Mouse (Mus musculus) neural tube, embryonic 10.5 days (tissue): ENCODE data around the gene Capn5.

ENCODE experiments used
- DNase-seq: peaks from one replicate; pipeline ENCODE4 v3.0.0-alpha.2; 2017; ENCODE audit warnings: low spot score; ENCODE audit errors: extremely low spot score

Capn5 gene

DNA sequence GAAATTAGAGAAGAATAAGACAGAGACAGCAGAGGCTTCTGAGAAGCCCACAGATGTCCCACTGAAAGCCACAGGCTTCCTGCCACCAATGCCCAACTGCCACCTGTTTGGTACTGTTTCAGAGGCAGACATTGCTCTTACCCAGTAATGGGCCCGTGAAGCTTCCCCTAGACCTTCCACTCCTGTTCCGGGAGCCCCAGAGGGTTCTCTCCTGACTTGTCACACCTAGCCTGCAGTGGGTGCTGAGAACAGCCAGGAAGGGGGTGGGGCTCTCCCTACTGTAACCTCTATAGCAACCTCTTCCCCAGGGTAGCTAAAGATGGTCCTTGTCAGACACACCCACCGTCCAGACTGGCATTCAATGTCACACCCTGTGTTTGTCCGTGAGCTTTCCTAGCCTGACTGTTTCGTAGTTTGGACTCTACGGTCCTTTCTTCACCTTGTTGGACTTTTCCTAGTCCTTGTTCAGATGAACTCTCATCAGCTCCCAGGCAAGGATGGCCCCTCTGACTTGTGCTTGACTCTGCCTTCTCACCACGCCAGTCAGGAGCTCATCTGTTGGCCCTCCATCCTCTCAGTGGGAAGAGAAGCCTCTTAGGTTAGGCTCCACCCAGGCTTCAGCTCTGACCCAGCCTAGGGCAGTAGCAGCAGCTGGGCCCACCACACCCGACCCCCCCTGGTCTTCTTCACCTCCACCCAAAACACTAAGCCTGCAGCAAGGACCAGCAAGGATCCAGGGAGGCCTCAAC, 1.6 kb downstream of the Capn5 start:
- no peak for DNase-seq

GRCm38 (mm10) chr7:98174883-98175755, 3.0 kb downstream of the Capn5 start:
- DNase-seq: no peak

DNA sequence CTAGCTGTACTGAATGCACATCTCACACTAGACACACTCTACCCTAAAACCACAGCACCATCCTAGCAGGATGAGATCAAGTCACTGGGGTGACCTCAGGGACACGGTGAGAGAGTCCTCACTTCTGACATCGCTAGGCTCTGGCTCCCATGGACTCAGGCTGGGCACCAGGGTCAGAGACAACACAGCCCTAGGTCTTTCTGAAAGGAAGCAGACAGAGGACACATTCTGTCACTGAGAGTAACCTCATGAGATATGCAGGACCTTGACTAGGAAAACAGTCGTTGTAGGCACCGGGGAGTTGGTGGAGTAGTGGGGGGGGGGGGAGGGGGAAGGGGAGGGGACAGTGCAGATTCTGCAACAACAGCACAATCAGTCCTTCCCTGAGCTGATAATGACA, 4.7 kb downstream of the Capn5 start:
- DNase-seq: no peak

GRCm38 (mm10) chr7:98172661-98173060, 5.4 kb downstream of the Capn5 start:
- DNase-seq: no peak

DNA sequence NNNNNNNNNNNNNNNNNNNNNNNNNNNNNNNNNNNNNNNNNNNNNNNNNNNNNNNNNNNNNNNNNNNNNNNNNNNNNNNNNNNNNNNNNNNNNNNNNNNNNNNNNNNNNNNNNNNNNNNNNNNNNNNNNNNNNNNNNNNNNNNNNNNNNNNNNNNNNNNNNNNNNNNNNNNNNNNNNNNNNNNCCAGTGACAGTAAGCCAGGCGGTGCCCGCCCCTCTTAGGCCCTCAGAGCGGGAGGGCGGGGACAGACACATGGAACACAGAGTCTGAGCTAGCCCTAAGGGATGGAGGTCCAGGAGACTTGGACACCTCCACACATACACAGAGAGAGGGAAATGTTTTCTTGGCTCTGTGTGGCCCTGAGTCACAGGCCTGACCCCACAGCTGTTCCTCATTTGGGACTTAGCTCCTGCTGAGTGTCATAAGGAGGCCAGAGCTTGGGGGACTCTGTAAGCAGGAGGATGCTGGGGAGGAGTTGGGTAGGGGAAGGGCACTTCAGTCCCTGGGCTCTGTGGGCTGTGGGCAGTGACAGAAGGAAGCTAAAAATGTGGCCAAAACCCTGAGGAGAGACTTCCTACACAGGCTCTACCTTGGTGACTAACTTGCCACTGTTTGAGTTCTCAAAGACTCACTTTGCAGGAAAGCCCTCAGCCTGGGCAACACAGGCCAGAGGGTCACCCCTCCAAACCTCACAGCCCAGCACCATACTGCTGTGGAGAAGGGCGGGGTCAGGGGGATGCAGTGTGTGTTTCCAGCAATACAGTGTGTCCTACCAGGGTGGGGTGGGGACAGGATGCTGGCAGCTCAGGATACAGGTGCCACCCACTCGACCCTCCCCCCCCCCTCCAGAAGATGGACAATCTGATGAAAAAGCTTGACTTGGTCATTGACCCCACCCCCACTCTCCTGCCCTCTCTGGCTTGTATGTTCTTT, 6.7 kb downstream of the Capn5 start:
- peak; percentile 41 for DNase-seq

- no peak for DNase-seq
Measured at GRCm38 (mm10) chr7:98164999-98165528, 13.0 kb downstream of the Capn5 start.

- no peak for DNase-seq
Measured at GRCm38 (mm10) chr7:98164382-98164998, 13.6 kb downstream of the Capn5 start.

DNA sequence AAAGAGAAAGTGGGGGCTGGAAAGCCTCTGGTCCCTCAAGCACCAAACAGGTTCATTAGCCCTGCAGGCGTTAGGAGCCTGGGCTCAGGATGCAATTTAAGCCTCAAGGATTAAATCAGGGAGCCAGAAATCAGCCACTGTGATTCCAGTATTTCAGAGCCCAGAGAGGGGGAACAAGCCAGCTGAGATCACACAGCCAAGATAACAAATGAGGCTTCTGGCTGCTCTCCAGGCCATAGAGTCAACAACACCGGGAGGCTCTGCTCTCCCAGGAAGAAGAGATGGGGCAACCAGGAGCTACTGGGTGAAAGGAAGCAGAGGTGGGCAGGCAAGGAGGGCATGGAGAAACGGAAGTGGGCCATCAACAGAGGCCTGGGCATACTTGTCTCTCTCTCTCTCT, 14.4 kb downstream of the Capn5 start:
- DNase-seq: no peak

GRCm38 (mm10) chr7:98162239-98162638, 15.8 kb downstream of the Capn5 start:
- DNase-seq: no peak

GRCm38 (mm10) chr7:98160041-98160740, 17.9 kb downstream of the Capn5 start:
- no peak for DNase-seq

- DNase-seq: no peak
Measured at GRCm38 (mm10) chr7:98158481-98158880, 19.6 kb downstream of the Capn5 start.

- DNase-seq: no peak
Measured at GRCm38 (mm10) chr7:98157636-98158332, 20.3 kb downstream of the Capn5 start.

DNA sequence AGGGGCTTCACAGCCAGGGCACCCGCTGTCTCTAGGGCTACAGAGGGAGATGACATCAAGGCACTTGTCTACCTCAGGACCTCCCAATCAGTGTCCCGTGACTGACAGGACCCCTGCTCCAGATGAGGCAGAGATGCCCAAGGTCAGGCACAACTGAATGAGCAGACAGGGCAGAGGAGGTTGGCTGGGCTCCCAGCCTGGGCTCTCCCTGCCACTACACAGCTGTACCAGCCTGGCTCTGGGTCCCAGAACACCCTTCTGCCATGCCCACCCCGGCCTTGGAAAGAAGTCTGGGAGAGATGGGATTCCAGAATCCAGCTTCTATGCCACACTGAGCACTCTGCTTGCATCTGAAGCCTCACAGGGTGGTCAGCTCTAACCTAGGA, 21.8 kb downstream of the Capn5 start:
- no peak for DNase-seq

GRCm38 (mm10) chr7:98155546-98156279, 22.4 kb downstream of the Capn5 start:
- peak; percentile 66 for DNase-seq

GRCm38 (mm10) chr7:98153892-98154291, 24.2 kb downstream of the Capn5 start:
- no peak for DNase-seq

DNA sequence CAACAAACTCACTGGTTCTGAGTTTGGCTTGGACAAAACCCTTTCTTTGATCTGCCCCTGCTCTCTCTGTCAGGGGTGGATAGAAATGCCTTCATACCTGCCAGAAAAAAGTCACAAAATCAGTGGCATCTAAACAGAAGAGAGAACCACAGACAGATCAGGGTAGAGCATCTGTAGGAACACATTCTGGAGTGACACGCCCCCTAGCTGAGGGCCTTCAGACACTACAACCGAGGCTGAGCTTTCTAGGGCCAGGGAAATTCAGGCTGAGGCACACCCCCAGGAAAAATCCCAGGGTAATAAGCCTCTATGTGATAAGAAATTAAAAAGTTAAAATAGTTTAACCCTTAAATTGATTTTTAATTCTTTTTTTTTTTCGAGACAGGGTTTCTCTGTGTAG, 24.7 kb downstream of the Capn5 start:
- no peak for DNase-seq

DNA sequence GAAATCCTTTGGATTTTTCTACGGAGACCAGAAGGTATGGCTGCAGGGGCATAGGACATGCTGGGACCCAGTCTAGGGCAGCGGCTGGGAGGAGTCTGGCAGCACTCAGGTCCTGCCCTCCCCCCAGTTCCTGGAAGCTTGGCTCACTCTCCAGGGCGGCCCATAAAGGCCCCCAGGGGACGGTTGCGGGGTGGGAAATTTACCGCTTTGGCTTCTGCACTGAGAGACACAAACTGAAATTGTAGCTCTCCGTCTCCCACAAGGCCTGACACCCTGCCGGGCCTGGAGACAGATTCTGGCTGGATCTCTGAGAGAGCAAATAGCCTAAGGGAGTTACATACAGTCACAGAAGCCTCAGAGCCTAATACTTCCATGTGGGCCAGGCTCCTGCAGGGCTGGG, 25.7 kb downstream of the Capn5 start:
- DNase-seq: no peak

DNA sequence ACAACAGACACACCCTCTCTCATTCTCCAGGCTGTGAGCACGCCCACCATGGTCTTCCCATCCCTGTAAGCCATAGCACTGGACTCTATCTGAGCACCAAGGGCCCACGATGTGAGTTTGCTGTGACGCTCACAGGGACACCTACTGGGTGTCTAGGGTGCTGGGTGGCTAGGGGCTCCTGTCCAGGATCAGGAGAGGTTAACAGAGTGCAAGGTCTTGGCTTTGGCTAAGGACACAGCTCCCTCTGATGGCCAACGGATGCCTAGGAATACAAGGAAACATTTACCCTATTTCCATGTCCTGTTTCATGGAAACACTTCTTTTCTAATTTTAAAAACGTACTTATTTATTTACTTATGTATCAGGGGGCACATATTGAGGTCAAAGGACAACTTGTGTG, 27.5 kb downstream of the Capn5 start:
- no peak for DNase-seq

DNA sequence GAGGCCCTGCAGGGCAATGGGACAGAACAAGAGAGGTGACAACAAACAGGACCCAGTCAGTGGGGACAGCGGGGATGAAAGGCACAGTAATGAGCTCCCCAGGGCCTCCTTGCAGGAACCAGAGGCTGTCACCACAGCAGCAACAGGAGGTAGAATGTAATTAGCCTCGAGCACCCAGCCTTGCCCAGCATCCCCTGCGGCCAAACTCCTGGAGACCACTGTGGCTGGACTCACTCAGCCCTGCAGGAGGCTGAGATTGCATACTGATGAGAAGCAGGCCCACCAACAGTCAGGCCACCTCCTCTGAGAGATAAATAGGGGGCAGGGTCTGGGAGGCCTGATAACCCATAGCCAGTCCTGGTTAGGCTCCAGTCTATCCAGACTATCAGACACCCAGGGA, 28.3 kb downstream of the Capn5 start:
- DNase-seq: no peak
